Mouse (Mus musculus) embryonic facial prominence, embryonic 14.5 days (tissue): ENCODE results near the gene Rnf135. TPM values are rescaled to one million over a fixed set of nuclear protein-coding genes. Genes with fewer than 3 reads are reported as not detected.
"Not testable (repeated sequence)": the region's sequence is repeated elsewhere in the genome, so short reads cannot be mapped to it uniquely, and the experiment has no call there.

Source experiments
- ATAC-seq: fragments of 200-750 bp; cut with Nextera tagmentation; 2 replicates; pipeline ENCODE4 v1.8.0; 2017; ENCODE audit warnings: low read depth, moderate number of reproducible peaks, moderate TSS enrichment
- DNase-seq: peaks from one replicate; pipeline ENCODE4 v3.0.0-alpha.2; 2015; ENCODE audit warnings: low spot score
- H3K27ac ChIP-seq: fragments of 300-500 bp; sonication (generic); replicated peaks from 2 replicates; pipeline ENCODE4 v1.5.1; 2014; ENCODE audit warnings: low read depth, mild to moderate bottlenecking, low read length, moderate library complexity
- H3K27me3 ChIP-seq: fragments of 300-500 bp; sonication (generic); replicated peaks from 2 replicates; pipeline ENCODE4 v1.6.1; 2014; ENCODE audit warnings: low read length; ENCODE audit not compliant: control insufficient read depth, insufficient read depth
- H3K36me3 ChIP-seq: fragments of 300-500 bp; sonication (generic); 2 replicates; pipeline ENCODE4 v1.6.1; 2014; ENCODE audit warnings: low read length, mixed read lengths; ENCODE audit not compliant: control insufficient read depth, insufficient read depth
- H3K4me1 ChIP-seq: fragments of 300-500 bp; sonication (generic); 2 replicates; pipeline ENCODE4 v1.6.1; 2014; ENCODE audit warnings: antibody characterized with exemption, low read length; ENCODE audit not compliant: control insufficient read depth, insufficient read depth
- H3K4me2 ChIP-seq: fragments of 300-500 bp; sonication (generic); 2 replicates; pipeline ENCODE4 v1.6.1; 2014; ENCODE audit warnings: low read depth, mild to moderate bottlenecking, low read length, moderate library complexity, mixed read lengths
- H3K4me3 ChIP-seq: fragments of 300-500 bp; sonication (generic); 2 replicates; pipeline ENCODE4 v1.5.1; 2014; ENCODE audit warnings: low read depth, mild to moderate bottlenecking, low read length
- H3K9ac ChIP-seq: fragments of 300-500 bp; sonication (generic); 2 replicates; pipeline ENCODE4 v1.6.1; 2014; ENCODE audit warnings: low read depth, mild to moderate bottlenecking, low read length, moderate library complexity, mixed read lengths
- H3K9me3 ChIP-seq: fragments of 300-500 bp; sonication (generic); 2 replicates; pipeline ENCODE4 v1.6.1; 2016; ENCODE audit warnings: low read length; ENCODE audit not compliant: control insufficient read depth
- WGBS: fragments of 180-500 bp; shearing (Covaris S2); extraction: QIAGEN DNeasy Blood & Tissue Kit; methylation state at CpG from one replicate; pipeline ENCODE4 v1.1.7; 2014; 5-methylcytosine and 5-hydroxymethylcytosine counted together
- polyA plus RNA-seq: library from polyadenylated mRNA; unstranded; fragments of >200 nt; fragmentation: Nextera tagmentation; extraction: Ambion mirVana; gene quantifications from 2 replicates; pipeline ENCODE4 v1.2.1, GENCODE M21; 2014

Rnf135 gene
- polyA plus RNA-seq, 1 experiment from 2014 or later: 6.7 TPM

GRCm38 (mm10) chr11:80230066-80230465, 46.4 kb downstream of the Rnf135 start:
- H3K27ac ChIP-seq, H3K4me1 ChIP-seq, ATAC-seq, H3K4me2 ChIP-seq, H3K27me3 ChIP-seq, DNase-seq, H3K9me3 ChIP-seq, H3K9ac ChIP-seq, H3K4me3 ChIP-seq: not testable (repeated sequence)
- peaks cover 65% of the 10 kb centered on the region for H3K36me3 ChIP-seq
- 96% methylated on average over 5 of the region's 5 CpGs for WGBS

GRCm38 (mm10) chr11:80237278-80237677, 53.6 kb downstream of the Rnf135 start:
- H3K9ac ChIP-seq: no peak overlapping the region
- H3K4me2 ChIP-seq: no peak overlapping the region
- H3K27me3 ChIP-seq: no peaks in the 10 kb centered on the region
- no peak for DNase-seq
- H3K4me1 ChIP-seq: no peaks in the 10 kb centered on the region
- peaks cover 61% of the 10 kb centered on the region for H3K36me3 ChIP-seq
- ATAC-seq: no peak
- no peaks in the 10 kb centered on the region for H3K9me3 ChIP-seq
- no peak overlapping the region for H3K27ac ChIP-seq
- H3K4me3 ChIP-seq: no peak overlapping the region
- WGBS: 83% methylated on average over 3 of the region's 3 CpGs

- Histone ChIP-seq H3K36me3 (peaks cover 64% of the 10 kb centered on the region), H3K4me2 (no peak overlapping the region), H3K9ac (no peak overlapping the region), H3K27ac (no peak overlapping the region), H3K4me1 (no peaks in the 10 kb centered on the region), H3K27me3 (no peaks in the 10 kb centered on the region), H3K9me3 (no peaks in the 10 kb centered on the region), H3K4me3 (no peak overlapping the region)
- WGBS: 88% methylated on average over 4 of the region's 4 CpGs
- no peak for ATAC-seq
- DNase-seq: no peak
Observed at GRCm38 (mm10) chr11:80238306-80238705, 54.7 kb downstream of the Rnf135 start.

- Histone ChIP-seq H3K36me3 (peaks cover 84% of the 10 kb centered on the region), H3K4me1 (no peaks in the 10 kb centered on the region), H3K27ac (peak overlapping the region; percentile 44; the same call in 1 of the 2 replicates), H3K4me2 (no peak overlapping the region), H3K9me3 (no peaks in the 10 kb centered on the region), H3K9ac (no peak overlapping the region), H3K4me3 (no peak overlapping the region), H3K27me3 (no peaks in the 10 kb centered on the region)
- DNase-seq: peak; percentile 55
- ATAC-seq: no peak
Observed at GRCm38 (mm10) chr11:80247026-80247425, 63.4 kb downstream of the Rnf135 start.

GRCm38 (mm10) chr11:80248531-80248930, 64.9 kb downstream of the Rnf135 start:
- Histone ChIP-seq H3K9ac (no peak overlapping the region), H3K4me1 (no peaks in the 10 kb centered on the region), H3K4me2 (no peak overlapping the region), H3K36me3 (peaks cover 82% of the 10 kb centered on the region), H3K9me3 (no peaks in the 10 kb centered on the region), H3K27ac (no peak overlapping the region), H3K4me3 (no peak overlapping the region), H3K27me3 (no peaks in the 10 kb centered on the region)
- DNase-seq (no peak), ATAC-seq (no peak)
- WGBS: 87% methylated on average over 3 of the region's 3 CpGs

Other genes starting within 250 kb of the Rnf135 start
- 46.9 and 57.3 TPM in 2 replicates for gene Utp6, start 221.5 kb upstream of the Rnf135 start, polyA plus RNA-seq
- gene Suz12, start 190.7 kb upstream of the Rnf135 start, polyA plus RNA-seq: 19.0 and 20.6 TPM in 2 replicates
- 39.5 and 40.9 TPM in 2 replicates for gene Crlf3, start 102.9 kb upstream of the Rnf135 start, polyA plus RNA-seq
- gene Atad5, start 94.5 kb upstream of the Rnf135 start, polyA plus RNA-seq: 9.4 and 11.2 TPM in 2 replicates
- 21.6 and 23.9 TPM in 2 replicates for gene Tefm, start 41.7 kb upstream of the Rnf135 start, polyA plus RNA-seq
- gene Adap2, start 29.7 kb upstream of the Rnf135 start, polyA plus RNA-seq: 2.2 and 2.7 TPM in 2 replicates
- gene Rhot1, start 25.2 kb downstream of the Rnf135 start, polyA plus RNA-seq: 58.8 and 60.9 TPM in 2 replicates
- gene Rhbdl3, start 117.1 kb downstream of the Rnf135 start, polyA plus RNA-seq: 4.1 and 5.0 TPM in 2 replicates
- 20.8 and 26.7 TPM in 2 replicates for gene 5730455P16Rik, start 194.2 kb downstream of the Rnf135 start, polyA plus RNA-seq
- gene Zfp207, start 199.4 kb downstream of the Rnf135 start, polyA plus RNA-seq: 214 and 225 TPM in 2 replicates
- 264 and 294 TPM in 2 replicates for gene Psmd11, start 244.8 kb downstream of the Rnf135 start, polyA plus RNA-seq